Mouse (Mus musculus) monocyte, adult 5-6 weeks (primary cell): ENCODE data around the gene Car15. TPM values are rescaled to one million over a fixed set of nuclear protein-coding genes. Genes with fewer than 3 reads are reported as not detected.

Experiments used
- ATAC-seq: fragments of 153-309, 156-312 bp; replicated peaks from 2 replicates; pipeline ENCODE4 v1.8.0; 2017; ENCODE audit warnings: mild to moderate bottlenecking; ENCODE audit not compliant: low TSS enrichment, insufficient number of reproducible peaks, severe bottlenecking, poor library complexity, low FRiP score
- total RNA-seq: library from RNA; stranded (forward); fragments of 200-1000, 200-491, 200-594 nt; gene quantifications from 3 replicates; pipeline ENCODE4 v1.2.3, GENCODE M21; 2017

The Car15 gene
- total RNA-seq = 0.43 to 7.7 TPM (median 6.5 TPM) in 3 replicates

DNA sequence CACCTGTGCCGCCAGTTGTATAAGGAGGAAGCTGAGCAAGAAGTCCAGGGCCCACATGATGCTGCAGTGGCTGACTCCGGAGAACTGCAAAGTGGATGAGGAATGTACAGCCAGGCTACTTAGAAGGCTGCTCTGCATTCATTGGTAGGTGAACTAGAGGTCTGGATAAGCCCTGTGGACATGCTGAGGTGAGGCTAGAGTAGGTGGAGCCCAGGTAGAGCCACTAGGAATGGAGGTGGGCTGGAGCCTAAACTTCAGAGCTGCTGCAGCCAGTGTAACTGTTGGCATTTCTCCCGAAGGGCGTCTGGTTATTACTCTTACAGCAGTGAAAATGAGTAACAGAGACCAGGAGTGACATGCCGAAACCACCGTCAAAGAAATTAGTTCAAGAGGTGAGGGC lies at the start of gene Car15:
Car15 (minus strand) TSS at position 314 of the 400 bp plus-strand sequence.
- no peak for ATAC-seq

- ATAC-seq = no peak
Measured at GRCm38 (mm10) chr16:17884116-17884515, 46.0 kb upstream of the Car15 start.

- ATAC-seq = no peak
Measured at GRCm38 (mm10) chr16:17882196-17882595, 44.0 kb upstream of the Car15 start.

GRCm38 (mm10) chr16:17879571-17879970 lies 41.4 kb upstream of the Car15 start:
- ATAC-seq = no peak

DNA sequence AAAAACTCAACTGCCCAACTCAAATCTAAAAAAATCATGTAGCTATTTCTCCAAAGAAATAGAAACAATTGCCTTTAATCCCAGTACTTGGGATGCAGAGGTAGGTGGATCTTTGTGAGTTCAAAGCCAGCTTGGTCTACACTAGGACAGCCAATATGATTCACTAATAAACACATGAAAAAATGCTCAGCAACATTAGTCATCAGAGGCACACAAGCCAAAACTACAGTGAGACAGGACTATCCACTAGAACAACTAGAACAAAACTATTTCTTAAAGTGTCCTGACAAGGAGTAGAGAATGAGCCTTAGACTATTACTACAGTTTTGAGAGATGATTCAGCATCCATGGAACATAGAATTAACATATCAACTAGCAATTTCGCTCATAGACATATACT lies 37.9 kb upstream of the Car15 start:
- no peak for ATAC-seq

GRCm38 (mm10) chr16:17875174-17875573 lies 37.0 kb upstream of the Car15 start:
- no peak for ATAC-seq

DNA sequence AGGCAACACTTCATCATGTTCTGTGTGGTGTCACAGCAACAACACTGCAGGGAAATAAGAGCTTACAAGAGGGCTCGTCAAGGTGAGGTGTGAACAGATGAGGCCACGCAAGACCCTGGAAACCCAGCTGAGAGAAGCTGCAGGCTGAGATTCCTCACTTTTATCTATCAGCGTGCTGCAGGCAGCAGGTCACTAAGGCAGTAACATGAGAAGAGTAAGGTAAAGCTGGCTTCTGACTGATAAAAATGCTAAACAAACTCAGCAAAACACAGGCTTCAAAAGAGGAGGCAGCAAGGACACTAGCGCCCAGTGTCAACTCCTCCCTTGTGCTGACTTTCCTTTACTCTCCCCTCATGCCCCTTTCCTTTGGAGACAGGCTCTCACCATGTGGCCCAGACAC lies 34.8 kb upstream of the Car15 start:
- ATAC-seq = no peak

- no peak for ATAC-seq
Measured at GRCm38 (mm10) chr16:17871248-17871647, 33.1 kb upstream of the Car15 start.

- ATAC-seq = no peak
Measured at GRCm38 (mm10) chr16:17865770-17866169, 27.6 kb upstream of the Car15 start.

GRCm38 (mm10) chr16:17865293-17865692 lies 27.1 kb upstream of the Car15 start:
- no peak for ATAC-seq

- no peak for ATAC-seq
Measured at GRCm38 (mm10) chr16:17858592-17858991, 20.4 kb upstream of the Car15 start.

DNA sequence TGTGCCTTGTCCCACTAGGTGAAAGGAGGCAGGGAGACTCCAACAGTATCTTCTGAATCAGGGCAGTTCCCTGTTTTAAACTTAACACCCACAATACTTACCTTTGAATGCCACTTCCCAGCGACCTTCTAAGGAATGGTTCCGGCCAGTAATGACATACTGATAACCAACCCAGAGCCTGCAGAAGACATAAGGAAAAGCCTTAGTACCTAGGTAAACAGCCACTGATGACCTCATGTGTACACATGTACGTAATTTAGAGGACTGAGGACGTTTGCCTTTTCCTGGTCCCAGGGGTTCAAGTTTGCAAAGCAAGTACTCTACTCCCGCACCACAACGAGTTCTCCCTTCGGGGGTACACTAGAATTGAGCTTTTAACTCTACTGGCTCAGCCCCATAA lies 19.0 kb upstream of the Car15 start:
- ATAC-seq = no peak

DNA sequence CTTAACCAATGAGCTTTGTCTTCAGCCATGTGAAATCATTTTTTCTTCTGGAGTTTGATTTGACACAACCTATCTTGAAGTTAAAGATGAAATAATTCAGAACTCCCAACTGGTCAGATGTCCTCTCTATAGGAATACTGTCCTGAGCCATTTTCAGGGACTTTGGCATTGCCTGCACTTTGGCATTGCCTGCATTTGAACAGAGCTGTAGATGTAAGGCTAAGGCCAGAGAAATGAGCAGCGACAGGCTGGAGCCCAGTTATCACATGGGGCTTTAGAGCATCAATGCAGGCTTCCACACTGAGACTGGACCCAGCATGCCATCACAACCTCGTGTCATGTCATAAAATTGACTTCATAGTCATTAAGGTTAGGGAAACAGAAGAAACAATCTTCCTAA lies 15.1 kb upstream of the Car15 start:
- ATAC-seq = no peak

DNA sequence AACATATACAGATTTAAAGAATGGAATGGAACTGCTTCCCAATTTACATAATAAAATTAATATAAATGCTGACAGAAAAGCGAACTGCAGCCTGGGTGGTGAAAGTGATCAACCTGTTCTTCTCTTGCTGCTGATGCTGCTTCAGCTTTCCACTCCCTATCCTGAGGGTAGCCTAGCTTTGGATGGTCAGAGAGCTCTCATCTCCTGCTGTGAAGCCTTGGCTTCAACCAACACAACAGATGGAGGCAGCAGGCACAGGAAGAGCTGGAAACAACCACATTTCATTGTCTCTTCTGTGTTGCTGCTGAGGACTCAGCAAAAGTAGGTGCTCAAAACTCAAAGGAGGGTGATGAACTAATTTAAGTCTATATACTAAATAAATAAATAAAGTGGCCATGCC lies 13.7 kb upstream of the Car15 start:
- ATAC-seq = no peak

DNA sequence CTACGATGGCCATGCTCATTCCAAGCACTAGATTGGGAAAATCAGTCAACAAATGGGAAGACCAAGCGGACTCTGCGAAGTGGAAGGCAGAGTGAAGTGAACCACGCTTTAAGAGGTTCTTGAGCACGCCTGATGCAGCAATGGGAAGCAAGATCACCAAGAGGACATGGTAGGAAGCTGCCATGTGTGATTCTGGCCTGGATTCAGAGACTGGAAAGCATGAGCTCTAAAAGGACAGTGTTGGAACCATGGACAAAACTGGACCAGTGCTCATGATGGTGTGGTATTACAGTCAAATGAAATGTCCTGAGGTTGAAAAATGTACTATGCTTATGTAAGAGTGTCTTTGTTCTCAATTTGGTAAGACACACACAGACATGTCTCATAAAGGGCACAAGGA lies 13.2 kb upstream of the Car15 start:
- ATAC-seq = no peak

GRCm38 (mm10) chr16:17849486-17849885 lies 11.3 kb upstream of the Car15 start:
- ATAC-seq = no peak

- peak; percentile 59; the same call in 1 of the 2 replicates for ATAC-seq
Measured at GRCm38 (mm10) chr16:17848928-17849327, 10.8 kb upstream of the Car15 start.

GRCm38 (mm10) chr16:17848431-17848830 lies 10.3 kb upstream of the Car15 start:
- no peak for ATAC-seq

GRCm38 (mm10) chr16:17843701-17844365 lies 5.7 kb upstream of the Car15 start:
- no peak for ATAC-seq

DNA sequence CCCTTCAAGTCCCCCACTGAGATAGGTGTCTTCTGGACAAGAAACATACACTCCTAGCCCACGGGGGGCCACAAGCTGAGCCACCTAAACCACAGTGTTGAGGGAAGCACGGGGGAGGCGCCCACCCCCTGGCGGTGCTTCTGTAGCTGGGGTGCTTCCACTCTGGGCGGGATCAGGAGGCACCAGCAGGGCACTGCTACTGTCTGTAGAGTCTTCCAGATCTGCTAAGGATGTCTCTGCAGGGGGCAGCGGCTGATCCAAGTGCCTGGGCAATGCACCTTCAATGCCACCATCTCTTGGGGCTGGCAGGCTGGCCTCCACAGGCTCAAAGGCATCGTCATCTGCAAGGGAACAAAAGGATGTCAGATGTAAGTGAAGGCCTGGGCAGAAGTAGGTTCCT lies 4.3 kb upstream of the Car15 start:
- no peak for ATAC-seq

GRCm38 (mm10) chr16:17839976-17840375 lies 1.8 kb upstream of the Car15 start:
- ATAC-seq = no peak
